Mouse (Mus musculus) midbrain, embryonic 10.5 days (tissue): ENCODE data around the gene Pgm2l1. TPM values are rescaled to one million over a fixed set of nuclear protein-coding genes. Genes with fewer than 3 reads are reported as not detected.
"Not testable (repeated sequence)": the region's sequence is repeated elsewhere in the genome, so short reads cannot be mapped to it uniquely, and the experiment has no call there.

Experiments
- DNase-seq: peaks from one replicate; pipeline ENCODE4 v3.0.0-alpha.2; 2017; ENCODE audit warnings: low spot score
- H3K27ac ChIP-seq: fragments of 300-500 bp; sonication (generic); replicated peaks from 2 replicates; pipeline ENCODE4 v1.5.1; 2016; ENCODE audit warnings: mild to moderate bottlenecking
- H3K27me3 ChIP-seq: fragments of 300-500 bp; sonication (generic); 2 replicates; pipeline ENCODE4 v1.6.1; 2016; ENCODE audit warnings: low read depth, mild to moderate bottlenecking; ENCODE audit not compliant: poor library complexity, severe bottlenecking
- H3K36me3 ChIP-seq: fragments of 300-500 bp; sonication (generic); 2 replicates; pipeline ENCODE4 v1.6.1; 2016; ENCODE audit warnings: mild to moderate bottlenecking, moderate library complexity
- H3K4me1 ChIP-seq: fragments of 300-500 bp; sonication (generic); 2 replicates; pipeline ENCODE4 v1.6.1; 2016
- H3K4me3 ChIP-seq: fragments of 300-500 bp; sonication (generic); 2 replicates; pipeline ENCODE4 v1.5.1; 2016; ENCODE audit warnings: mild to moderate bottlenecking, moderate library complexity
- H3K9me3 ChIP-seq: fragments of 300-500 bp; sonication (generic); replicated peaks from 2 replicates; pipeline ENCODE4 v1.6.1; 2016; ENCODE audit warnings: mild to moderate bottlenecking
- WGBS: fragments of 180-500 bp; shearing (Covaris S2); methylation state at CpG from one replicate; pipeline ENCODE4 v1.1.7; 2016; 5-methylcytosine and 5-hydroxymethylcytosine counted together
- polyA plus RNA-seq: library from polyadenylated mRNA; unstranded; fragments of >200 nt; fragmentation: Nextera tagmentation; extraction: Ambion mirVana; gene quantifications from 2 replicates; pipeline ENCODE4 v1.2.1, GENCODE M21; 2016

The Pgm2l1 gene
- polyA plus RNA-seq, 1 experiment from 2014 or later: 4.5 TPM

- WGBS: 71% methylated on average over 7 of the region's 7 CpGs
- no peaks in the 10 kb centered on the region for H3K36me3 ChIP-seq
- no peak overlapping the region for H3K4me3 ChIP-seq
- H3K27ac ChIP-seq: no peak overlapping the region
- no peaks in the 10 kb centered on the region for H3K9me3 ChIP-seq
- no peak for DNase-seq
- 0 out of 2 replicates have a peak, but pooled peaks cover 1% of the 10 kb centered on the region for H3K27me3 ChIP-seq
- H3K4me1 ChIP-seq: peaks cover 3% of the 10 kb centered on the region; the same call in 1 of the 2 replicates
Measured at GRCm38 (mm10) chr7:100234264-100234885, 7.2 kb downstream of the Pgm2l1 start.

GRCm38 (mm10) chr7:100238271-100238670 is 11.1 kb downstream of the Pgm2l1 start:
- 93% methylated on average over 1 of the region's 1 CpGs for WGBS

GRCm38 (mm10) chr7:100240601-100241000 is 13.4 kb downstream of the Pgm2l1 start:
- H3K9me3 ChIP-seq: no peaks in the 10 kb centered on the region
- DNase-seq: no peak
- peaks cover 3% of the 10 kb centered on the region; the same call in 1 of the 2 replicates for H3K4me1 ChIP-seq
- no peaks in the 10 kb centered on the region for H3K27me3 ChIP-seq
- H3K36me3 ChIP-seq: no peaks in the 10 kb centered on the region
- H3K4me3 ChIP-seq: no peak overlapping the region
- 86% methylated on average over 2 of the region's 2 CpGs for WGBS
- H3K27ac ChIP-seq: no peak overlapping the region

More at GRCm38 (mm10) chr7:100238271-100238670, 11.1 kb downstream of the Pgm2l1 start:
- Histone ChIP-seq H3K9me3 (no peaks in the 10 kb centered on the region), H3K27me3 (no peaks in the 10 kb centered on the region), H3K4me3 (no peak overlapping the region), H3K27ac (no peak overlapping the region), H3K36me3 (no peaks in the 10 kb centered on the region), H3K4me1 (peaks cover 3% of the 10 kb centered on the region; the same call in 1 of the 2 replicates)
- no peak for DNase-seq

GRCm38 (mm10) chr7:100243007-100243406 is 15.8 kb downstream of the Pgm2l1 start:
- 91% methylated on average over 1 of the region's 1 CpGs for WGBS
- H3K4me3 ChIP-seq: no peak overlapping the region
- H3K27ac ChIP-seq: no peak overlapping the region
- no peaks in the 10 kb centered on the region for H3K4me1 ChIP-seq
- no peaks in the 10 kb centered on the region for H3K9me3 ChIP-seq
- no peaks in the 10 kb centered on the region for H3K27me3 ChIP-seq
- no peaks in the 10 kb centered on the region for H3K36me3 ChIP-seq
- DNase-seq: no peak

GRCm38 (mm10) chr7:100244225-100244624 is 17.0 kb downstream of the Pgm2l1 start:
- Histone ChIP-seq H3K9me3 (no peaks in the 10 kb centered on the region), H3K4me3 (no peak overlapping the region), H3K27me3 (no peaks in the 10 kb centered on the region), H3K36me3 (no peaks in the 10 kb centered on the region), H3K27ac (no peak overlapping the region), H3K4me1 (no peaks in the 10 kb centered on the region)
- WGBS: 90% methylated on average over 4 of the region's 4 CpGs
- no peak for DNase-seq

GRCm38 (mm10) chr7:100245176-100245575 is 18.0 kb downstream of the Pgm2l1 start:
- H3K27me3 ChIP-seq: no peaks in the 10 kb centered on the region
- no peaks in the 10 kb centered on the region for H3K36me3 ChIP-seq
- H3K27ac ChIP-seq: no peak overlapping the region
- no peaks in the 10 kb centered on the region for H3K4me1 ChIP-seq
- H3K4me3 ChIP-seq: no peak overlapping the region
- no peak for DNase-seq
- 90% methylated on average over 3 of the region's 3 CpGs for WGBS
- H3K9me3 ChIP-seq: no peaks in the 10 kb centered on the region

GRCm38 (mm10) chr7:100250667-100251066 is 23.5 kb downstream of the Pgm2l1 start:
- Histone ChIP-seq H3K9me3 (no peaks in the 10 kb centered on the region), H3K36me3 (peaks cover 35% of the 10 kb centered on the region), H3K4me3 (no peak overlapping the region), H3K27me3 (no peaks in the 10 kb centered on the region), H3K27ac (no peak overlapping the region), H3K4me1 (no peaks in the 10 kb centered on the region)
- DNase-seq: no peak
- WGBS: 92% methylated on average over 5 of the region's 5 CpGs

- Histone ChIP-seq H3K4me3 (no peak overlapping the region), H3K27ac (no peak overlapping the region), H3K9me3 (no peaks in the 10 kb centered on the region), H3K36me3 (peaks cover 41% of the 10 kb centered on the region), H3K4me1 (no peaks in the 10 kb centered on the region), H3K27me3 (no peaks in the 10 kb centered on the region)
- 83% methylated on average over 3 of the region's 3 CpGs for WGBS
- DNase-seq: no peak
Measured at GRCm38 (mm10) chr7:100262350-100262749, 35.2 kb downstream of the Pgm2l1 start.

GRCm38 (mm10) chr7:100264934-100265333 is 37.7 kb downstream of the Pgm2l1 start:
- 66% methylated on average over 17 of the region's 17 CpGs for WGBS

GRCm38 (mm10) chr7:100272369-100272768 is 45.2 kb downstream of the Pgm2l1 start:
- no peak for DNase-seq
- Histone ChIP-seq H3K9me3 (no peaks in the 10 kb centered on the region), H3K27me3 (no peaks in the 10 kb centered on the region), H3K27ac (no peak overlapping the region), H3K4me1 (no peaks in the 10 kb centered on the region), H3K4me3 (no peak overlapping the region), H3K36me3 (peaks cover 18% of the 10 kb centered on the region)
- 97% methylated on average over 8 of the region's 8 CpGs for WGBS

More at GRCm38 (mm10) chr7:100264934-100265333, 37.7 kb downstream of the Pgm2l1 start:
- H3K36me3 ChIP-seq: peaks cover 51% of the 10 kb centered on the region
- not testable (repeated sequence) for H3K4me1 ChIP-seq, DNase-seq, H3K4me3 ChIP-seq, H3K9me3 ChIP-seq, H3K27ac ChIP-seq, H3K27me3 ChIP-seq

- Histone ChIP-seq H3K27ac (no peak overlapping the region), H3K9me3 (no peaks in the 10 kb centered on the region), H3K4me3 (no peak overlapping the region), H3K27me3 (no peaks in the 10 kb centered on the region), H3K4me1 (no peaks in the 10 kb centered on the region), H3K36me3 (peaks cover 6% of the 10 kb centered on the region)
- no peak for DNase-seq
- 88% methylated on average over 6 of the region's 6 CpGs for WGBS
Measured at GRCm38 (mm10) chr7:100274507-100274906, 47.3 kb downstream of the Pgm2l1 start.

- Histone ChIP-seq H3K9me3 (no peaks in the 10 kb centered on the region), H3K27ac (no peak overlapping the region), H3K4me3 (no peak overlapping the region), H3K36me3 (peaks cover 6% of the 10 kb centered on the region), H3K4me1 (peaks cover 11% of the 10 kb centered on the region), H3K27me3 (no peaks in the 10 kb centered on the region)
- WGBS: 45% methylated on average over 2 of the region's 2 CpGs
- DNase-seq: no peak
Measured at GRCm38 (mm10) chr7:100276397-100276796, 49.2 kb downstream of the Pgm2l1 start.

GRCm38 (mm10) chr7:100279803-100280202 is 52.6 kb downstream of the Pgm2l1 start:
- peak; percentile 38 for DNase-seq
- WGBS: 0% methylated on average over 1 of the region's 1 CpGs
- no peaks in the 10 kb centered on the region for H3K36me3 ChIP-seq

More at GRCm38 (mm10) chr7:100279803-100280202, 52.6 kb downstream of the Pgm2l1 start:
- Histone ChIP-seq H3K4me3 (no peak overlapping the region), H3K9me3 (no peaks in the 10 kb centered on the region), H3K27me3 (peaks cover 11% of the 10 kb centered on the region), H3K27ac (no peak overlapping the region), H3K4me1 (peaks cover 40% of the 10 kb centered on the region)
